8 mouse cellular contexts compared by ENCODE assay signal in genomic region chr7:3288976-3289970, GRCm38 (mm10). TPM values are rescaled to one million over a fixed set of nuclear protein-coding genes. Genes with fewer than 3 reads are reported as not detected.
DNase-seq lines count a peak whose midpoint lies in the region; ATAC-seq lines count a peak whose summit lies in the region.

Myadm (plus strand) TSS chr7:3289080.
Prkcg (plus strand) TSS chr7:3289179.

- H3K36me3 ChIP-seq in hindbrain, embryonic 13.5 days = peaks cover 10% of the 10 kb centered on the region

- H3K9ac ChIP-seq in hindbrain, embryonic 13.5 days = peak within 1 kb of the TSS; percentile 86

- H3K4me1 ChIP-seq in hindbrain, embryonic 13.5 days (replicated peaks) = peaks cover 35% of the 10 kb centered on the region

- peak within 1 kb of the TSS; percentile 76 for H3K4me2 ChIP-seq in hindbrain, embryonic 13.5 days

- peak; percentile 34 for ATAC-seq in hindbrain, embryonic 13.5 days (ENCODE audit: low FRiP score)

- peak within 1 kb of the TSS; percentile 62 for H3K4me3 ChIP-seq in hindbrain, embryonic 13.5 days

- under 1% methylated on average over 30 of the region's 30 CpGs for WGBS in hindbrain, embryonic 13.5 days

- peak; percentile 88 for DNase-seq in NIH3T3 (ENCODE audit: low read depth)
- peak; percentile 79 for DNase-seq in cerebellum, adult 8-10 months
- peak; percentile 66 to 69 for DNase-seq in frontal cortex, postnatal 36 days (ENCODE audit: low spot score in 2 of 2)
- peak; percentile 68 to 73 for DNase-seq in layer of hippocampus, postnatal 36 days
- peak; percentile 92 for DNase-seq in lung, postnatal 36 days
- peak; percentile 72 for DNase-seq in retina, postnatal 1 day
- DNase-seq in urinary bladder, adult 2 months (ENCODE audit: low spot score) = peak; percentile 64

- no peaks in the 10 kb centered on the region for H3K27me3 ChIP-seq in hindbrain, embryonic 13.5 days

- H3K27ac ChIP-seq in hindbrain, embryonic 13.5 days = peak within 1 kb of the TSS; percentile 88

- H3K9me3 ChIP-seq in hindbrain, embryonic 13.5 days = no peaks in the 10 kb centered on the region

RNA-seq across cellular contexts. Expression of gene Myadm, which starts in this region (rescaled TPM):
- 29.0 and 29.8 TPM in 2 replicates for polyA plus RNA-seq in hindbrain, embryonic 13.5 days (2015; fragmentation: Nextera tagmentation; extraction: Ambion mirVana)
- 10 to 100 TPM; 63.5 to 67.3 TPM for total RNA-seq in layer of hippocampus, postnatal 36 days (2021)
- 303 and 327 TPM in 2 replicates for polyA plus RNA-seq in urinary bladder, adult 2 months (2012; rRNA removed)

RNA-seq across cellular contexts. Expression of gene Prkcg, which starts in this region (rescaled TPM):
- 0.81 and 0.83 TPM in 2 replicates for polyA plus RNA-seq in hindbrain, embryonic 13.5 days (2015; fragmentation: Nextera tagmentation; extraction: Ambion mirVana)
- total RNA-seq in layer of hippocampus, postnatal 36 days (2021) = 100 to 1,000 TPM; 495 to 539 TPM
- polyA plus RNA-seq in urinary bladder, adult 2 months (2012; rRNA removed) = 1.6 and 2.4 TPM in 2 replicates

Comparison
In these comparisons a context has a peak if more than half of its experiments do, and no peak if none do; other contexts are left out.
1. Peak in every context shown above with its lines: DNase-seq, ATAC-seq, H3K4me3 ChIP-seq and H3K27ac ChIP-seq.